Mouse (Mus musculus) T-helper 2 cell (primary cell): ENCODE results near the gene Olfr307.
"Not testable (repeated sequence)": the region's sequence is repeated elsewhere in the genome, so short reads cannot be mapped to it uniquely, and the experiment has no call there.

ENCODE experiments used
- in situ Hi-C: fragments of 300-600 bp; cut with MboI, MseI; formaldehyde crosslinking; loops from one replicate; pipeline ENCODE4 v1.15.1; 2025; ENCODE audit warnings: high pct_unique_total_duplicates

The Olfr307 gene

DNA sequence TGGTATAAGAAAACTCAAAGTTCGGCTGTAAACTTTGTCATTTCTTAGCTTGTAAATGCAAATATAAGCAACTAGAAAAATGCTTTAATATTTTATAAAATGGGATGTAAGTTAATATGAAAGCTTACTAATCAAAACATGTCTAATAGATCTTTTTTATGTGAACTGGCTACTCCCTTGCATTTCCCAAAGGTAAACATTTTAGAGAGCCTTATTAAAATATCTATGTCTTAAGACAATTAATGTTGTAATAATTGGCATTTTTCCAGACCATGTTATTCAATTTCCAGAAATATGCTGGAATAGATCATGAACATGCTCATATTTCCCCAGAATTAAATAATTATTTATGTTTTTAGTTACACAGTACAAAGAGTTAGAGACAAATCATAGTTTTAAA is at the start of gene Olfr307:
TSS of gene Olfr307 (minus strand) at position 101 of the 400 bp plus-strand sequence.
- in situ Hi-C loops = no loop called here

DNA sequence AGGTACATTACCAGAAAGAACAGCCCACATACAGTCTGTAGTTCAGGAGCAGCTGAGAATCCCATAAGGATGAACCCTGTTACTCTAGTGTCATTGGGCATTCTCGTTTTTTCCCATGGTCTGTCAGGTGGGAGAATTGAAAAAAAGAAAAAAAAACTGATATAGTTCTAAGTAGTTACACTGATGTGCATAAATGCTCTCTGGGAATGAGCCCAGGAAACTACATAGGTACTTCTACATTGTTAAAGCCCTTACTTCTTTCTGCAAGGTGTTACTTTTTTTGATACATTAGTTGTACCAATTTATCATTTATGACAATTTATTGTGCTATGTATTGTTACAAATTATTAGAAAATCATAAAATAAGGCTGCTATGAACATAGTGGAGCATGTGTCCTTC is 49.2 kb upstream of the Olfr307 start, which contains the start of gene Olfr304:
TSS of gene Olfr304 (minus strand) at position 101 of the 400 bp plus-strand sequence.
- in situ Hi-C loops = no loop called here

DNA sequence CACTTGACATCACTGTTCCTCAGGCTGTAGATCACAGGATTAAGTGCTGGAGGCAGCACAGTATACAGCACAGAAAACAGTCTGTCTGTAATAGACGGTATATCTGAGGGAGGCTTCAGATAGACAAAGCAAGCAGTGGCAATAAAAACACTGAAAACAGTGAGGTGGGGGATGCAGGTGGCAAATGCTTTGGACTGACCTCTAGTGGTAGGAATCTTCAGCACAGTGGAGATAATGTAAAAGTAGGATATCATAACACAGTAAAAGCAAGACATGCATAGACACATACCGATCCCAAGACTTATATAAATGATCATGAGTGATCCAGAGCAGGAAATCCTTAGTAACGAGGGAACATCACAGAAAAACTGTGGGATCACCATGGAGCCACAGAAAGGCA is 48.4 kb upstream of the Olfr307 start:
- in situ Hi-C loops = no loop called here

DNA sequence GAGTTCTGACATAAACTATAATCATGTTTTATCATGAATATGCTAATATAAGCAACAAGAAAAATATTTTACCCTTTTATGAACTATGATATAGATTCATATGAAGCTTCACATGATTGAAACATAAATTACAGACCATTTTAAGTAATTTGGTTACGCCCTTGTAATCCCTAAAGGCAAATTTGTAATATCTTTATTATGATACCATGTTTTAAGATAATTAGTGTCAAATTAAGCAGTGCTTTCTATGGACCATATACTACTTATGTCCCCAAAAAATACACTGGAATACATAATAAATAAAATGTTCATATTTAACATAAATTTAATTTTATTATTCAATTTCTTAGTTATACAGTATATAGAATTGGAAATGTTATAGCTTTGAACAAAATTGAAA is 29.4 kb upstream of the Olfr307 start, which contains the start of gene Olfr305:
TSS of gene Olfr305 (minus strand) at position 101 of the 400 bp plus-strand sequence.
- in situ Hi-C loops = no loop called here

DNA sequence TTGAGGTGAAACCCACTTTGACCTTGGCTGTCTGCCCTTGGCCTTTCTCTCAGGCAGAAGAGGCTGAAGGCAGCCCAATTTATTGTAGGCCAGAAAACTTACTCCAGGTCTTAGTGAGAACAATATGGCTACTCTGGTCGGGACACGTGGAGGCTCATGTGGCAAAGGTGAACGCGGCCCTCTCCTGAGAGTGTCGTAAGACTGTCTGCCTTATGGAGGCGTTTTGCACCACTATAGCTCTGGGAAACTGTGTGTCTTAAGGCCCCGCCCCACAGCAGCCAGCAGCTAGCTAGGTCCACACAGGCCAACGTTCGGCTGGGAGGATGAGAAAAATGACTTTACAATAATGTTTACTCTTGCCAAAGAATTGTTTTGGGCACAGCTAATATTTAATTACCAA is 8.9 kb upstream of the Olfr307 start:
- in situ Hi-C loops = not testable (repeated sequence)

DNA sequence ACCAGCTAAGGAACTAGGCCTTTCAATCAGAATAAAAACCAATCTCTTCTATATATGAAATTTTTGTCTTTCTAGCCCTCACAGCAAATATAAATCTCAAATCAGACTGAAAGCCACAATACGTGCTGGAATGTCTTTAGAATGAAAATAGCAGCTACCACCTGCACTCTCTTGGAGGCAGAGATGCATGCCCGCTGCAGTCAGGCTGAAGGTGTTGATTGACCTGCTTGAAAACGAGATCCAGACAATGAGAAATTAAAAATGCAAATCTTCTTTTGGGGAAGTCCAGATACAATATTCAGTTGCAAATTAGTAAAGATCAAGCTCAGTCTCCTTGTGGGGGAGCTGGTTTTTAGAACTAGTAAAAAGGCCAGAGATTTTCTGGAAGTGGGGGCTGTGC is 6.9 kb upstream of the Olfr307 start:
- in situ Hi-C loops = no loop called here

DNA sequence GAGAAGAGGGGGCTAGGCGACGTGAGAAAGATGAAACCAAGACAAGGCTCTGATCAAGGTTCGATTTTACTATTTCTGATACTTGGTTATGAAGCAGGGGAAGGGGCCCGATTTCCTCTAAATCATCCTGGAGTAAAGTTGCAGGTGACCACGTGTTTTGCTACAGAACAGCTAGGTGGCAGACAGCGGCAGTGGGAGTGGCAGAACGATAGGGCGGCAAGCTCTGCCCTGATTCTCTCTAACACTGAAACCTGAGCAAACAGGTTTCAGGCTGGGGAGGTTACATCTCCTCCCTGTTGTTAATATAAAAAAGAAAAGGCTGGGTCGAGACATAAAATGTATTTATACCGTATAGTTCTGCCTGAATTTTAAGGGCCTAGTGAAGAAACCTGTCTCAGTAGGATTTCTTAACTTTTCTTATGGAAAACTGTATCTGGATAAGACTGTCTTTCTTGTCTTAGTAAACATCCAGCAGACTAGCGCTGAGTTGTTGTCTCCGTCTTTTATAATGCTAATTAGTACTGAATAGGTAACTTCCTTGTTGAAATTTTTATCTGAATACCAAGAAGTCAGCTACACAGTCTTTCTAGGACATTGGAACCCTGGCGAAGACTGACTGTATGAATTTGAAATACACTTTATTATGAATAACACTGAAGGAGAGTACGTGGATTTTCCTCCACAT is 5.6 kb upstream of the Olfr307 start:
- in situ Hi-C loops = no loop called here

DNA sequence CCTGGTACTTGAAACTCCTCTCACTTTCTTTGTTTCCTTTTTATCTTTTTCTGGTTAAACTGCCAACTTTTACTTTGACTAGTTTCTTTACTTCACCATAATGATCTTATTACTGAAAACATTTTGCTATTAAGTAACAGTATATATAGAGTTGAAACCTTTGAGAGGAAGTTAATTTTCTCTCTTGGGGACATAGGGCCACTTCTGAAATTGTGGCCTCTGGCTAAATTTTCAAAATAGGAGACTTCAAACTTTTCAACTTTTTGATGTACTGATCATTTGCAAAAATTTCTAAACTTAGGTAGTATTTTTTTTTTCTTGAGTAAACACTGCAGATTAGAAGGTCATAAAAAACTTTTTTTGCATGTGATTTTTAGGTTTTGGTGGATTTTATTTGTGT is 11.9 kb downstream of the Olfr307 start, which contains the start of gene Olfr308:
TSS of gene Olfr308 (minus strand) at position 101 of the 400 bp plus-strand sequence.
- in situ Hi-C loops = no loop called here

DNA sequence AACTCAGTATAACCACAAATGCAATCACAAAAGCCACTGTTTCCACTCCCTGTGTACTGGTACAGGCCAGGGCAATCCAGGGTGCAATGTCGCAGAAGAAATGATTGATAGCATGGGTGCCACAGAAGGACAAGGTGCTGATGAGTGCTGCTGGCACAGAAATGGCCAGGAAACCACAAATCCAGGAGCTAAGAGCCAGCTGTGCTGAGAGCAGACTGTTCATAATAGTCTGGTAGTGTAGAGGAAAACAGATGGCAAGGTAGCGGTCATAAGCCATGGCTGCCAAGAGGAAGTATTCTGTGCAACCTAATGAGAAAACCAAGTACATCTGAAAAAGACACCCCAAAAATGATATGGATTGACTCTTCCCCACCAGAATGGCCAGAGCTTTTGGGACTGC is 16.1 kb downstream of the Olfr307 start:
- in situ Hi-C loops = no loop called here

DNA sequence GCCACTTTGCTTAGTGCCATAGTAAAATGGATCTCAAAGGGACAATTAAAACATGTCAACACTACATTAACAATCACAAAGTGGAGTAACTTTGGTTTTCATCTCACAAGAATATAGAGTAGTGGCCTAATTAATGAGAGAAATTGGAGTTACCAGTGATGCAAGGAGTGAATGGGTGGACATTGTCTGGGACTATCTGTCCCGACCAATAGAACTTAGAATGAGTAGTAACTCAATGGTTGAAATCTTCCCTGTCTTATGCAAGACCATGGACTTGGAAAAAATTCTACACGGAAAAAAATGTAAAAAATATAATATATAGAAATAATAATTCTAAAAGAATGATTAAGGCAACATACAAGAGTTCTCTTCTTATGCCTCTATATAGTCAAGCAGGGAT is 23.8 kb downstream of the Olfr307 start, which contains the start of gene Olfr309:
TSS of gene Olfr309 (minus strand) at position 101 of the 400 bp plus-strand sequence.
- in situ Hi-C loops = no loop called here
